Mouse (Mus musculus) kidney, postnatal 25 days (tissue): ENCODE data around the gene Zdhhc19.
A peak's percentile ranks its signal among the peaks of the same experiment; 100 is the strongest.

Experiments
- DNase-seq, 2 experiments: peaks; one replicate each; pipeline ENCODE4 v3.0.0; 2021; ENCODE audit warnings: mixed read lengths in 2 of 2

Zdhhc19 gene

DNA sequence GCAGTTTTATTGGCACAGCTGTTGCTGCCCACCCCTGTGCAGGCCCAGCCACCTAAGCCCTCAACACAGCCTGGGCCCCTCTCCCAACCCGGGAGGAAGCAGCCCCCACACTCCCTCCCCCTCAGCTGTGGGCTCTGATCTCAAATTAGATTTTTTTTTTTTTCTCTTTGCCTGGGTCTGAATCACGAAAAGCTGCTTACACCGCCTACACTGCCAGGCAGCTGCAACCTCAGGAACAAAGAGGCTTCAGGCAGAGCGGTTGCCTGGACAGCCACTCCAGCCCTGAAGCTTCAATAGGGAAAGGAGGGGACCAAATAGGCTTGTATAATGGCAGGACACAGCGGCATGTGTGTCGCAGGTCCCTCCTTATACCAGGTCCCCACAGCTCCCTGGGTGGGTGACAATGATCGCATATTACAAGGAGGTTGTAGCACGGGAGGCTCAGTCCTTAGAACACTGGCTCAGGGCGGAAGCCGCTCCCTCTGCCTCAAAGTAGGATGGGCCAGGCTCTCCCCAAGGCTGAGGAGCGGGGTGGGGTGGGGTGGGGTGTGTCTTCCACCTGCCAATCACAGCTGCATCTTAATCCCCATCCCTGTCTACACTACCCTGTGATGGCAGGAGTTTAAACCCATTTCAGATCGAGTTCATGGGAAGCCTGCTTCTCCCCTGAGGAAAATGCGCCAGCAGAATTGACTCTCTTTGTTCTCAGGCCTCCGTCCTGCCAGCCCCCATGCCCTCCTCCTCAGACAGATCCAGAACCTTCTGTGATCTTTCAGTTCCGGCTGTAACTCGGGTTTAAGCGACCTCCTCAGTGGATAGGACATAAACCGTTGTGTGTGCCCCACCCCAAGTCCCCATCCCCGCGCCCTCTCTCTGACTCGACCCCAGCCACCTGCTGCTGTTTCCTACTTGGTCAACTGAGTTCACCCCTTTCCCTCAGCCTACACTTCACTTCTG, 20.2 kb downstream of the Zdhhc19 start:
- no peak for DNase-seq

- DNase-seq = no peak
Observed at GRCm38 (mm10) chr16:32517785-32518481, 21.9 kb downstream of the Zdhhc19 start.

DNA sequence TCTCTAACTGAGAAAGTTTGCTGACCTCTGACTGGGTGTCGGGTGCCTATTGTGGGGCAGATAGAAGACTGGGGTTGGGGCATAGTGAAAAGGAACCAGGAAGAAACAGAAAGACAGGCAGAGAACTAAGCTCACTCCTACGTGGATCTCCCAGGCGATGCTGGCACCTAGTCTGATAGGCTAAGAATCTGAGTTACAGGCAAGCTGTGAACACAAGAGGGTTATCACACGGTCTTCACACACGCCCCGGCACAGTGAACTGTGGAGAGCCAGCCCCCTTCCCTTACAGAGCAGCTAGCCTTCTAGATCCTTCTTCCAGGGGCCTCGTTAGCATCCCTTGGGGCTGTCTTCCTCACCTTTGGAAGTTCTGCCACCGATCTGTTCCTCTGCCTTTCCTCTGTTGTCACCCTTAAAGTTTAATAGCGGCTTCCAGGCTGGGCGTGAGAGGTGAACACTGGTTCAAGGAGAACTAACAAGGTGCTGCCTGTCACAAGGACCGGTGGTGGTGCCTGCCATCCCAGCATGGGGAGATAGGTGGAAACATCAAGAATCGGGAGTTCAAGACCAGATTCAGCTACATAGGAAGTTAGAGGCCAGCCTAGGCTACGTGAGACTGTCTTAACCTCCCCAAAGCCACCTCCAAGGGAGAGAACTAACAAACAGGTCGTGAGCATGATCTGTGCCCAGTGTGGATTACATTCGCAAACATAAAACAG, 23.7 kb downstream of the Zdhhc19 start:
- no peak for DNase-seq

GRCm38 (mm10) chr16:32520372-32520748, 24.3 kb downstream of the Zdhhc19 start:
- DNase-seq = no peak

DNA sequence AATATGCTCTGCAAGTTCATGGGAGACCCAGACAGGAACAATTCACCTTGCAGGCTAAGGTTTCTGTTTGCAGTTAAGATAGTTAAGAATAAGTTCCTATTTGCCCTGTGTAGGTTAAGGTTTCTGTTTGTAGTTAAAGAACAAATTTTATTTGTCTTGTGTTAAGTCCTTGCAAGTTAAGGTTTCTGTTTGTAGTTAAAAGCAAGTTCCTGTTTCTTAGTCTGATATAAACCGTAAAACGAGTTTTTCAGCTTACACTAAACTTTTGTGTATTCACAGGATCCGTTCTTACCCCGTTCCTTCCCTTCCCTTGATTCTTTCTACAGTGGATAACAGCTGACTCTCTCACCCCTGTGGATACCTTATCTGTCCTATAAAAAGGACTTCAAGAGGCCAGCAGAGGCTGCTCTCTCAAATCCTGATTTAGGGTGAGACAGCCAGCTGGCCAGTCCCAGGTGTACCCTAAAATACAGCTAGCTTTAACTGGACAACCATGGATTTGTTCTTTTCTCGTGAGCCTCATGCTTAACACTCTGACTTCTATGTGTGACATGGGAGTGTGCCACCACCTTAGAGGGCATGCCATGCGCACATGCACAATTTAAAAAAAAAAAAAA, 26.6 kb downstream of the Zdhhc19 start:
- no peak for DNase-seq

GRCm38 (mm10) chr16:32523462-32524243, 27.6 kb downstream of the Zdhhc19 start:
- DNase-seq = peak; percentile 68 to 79

DNA sequence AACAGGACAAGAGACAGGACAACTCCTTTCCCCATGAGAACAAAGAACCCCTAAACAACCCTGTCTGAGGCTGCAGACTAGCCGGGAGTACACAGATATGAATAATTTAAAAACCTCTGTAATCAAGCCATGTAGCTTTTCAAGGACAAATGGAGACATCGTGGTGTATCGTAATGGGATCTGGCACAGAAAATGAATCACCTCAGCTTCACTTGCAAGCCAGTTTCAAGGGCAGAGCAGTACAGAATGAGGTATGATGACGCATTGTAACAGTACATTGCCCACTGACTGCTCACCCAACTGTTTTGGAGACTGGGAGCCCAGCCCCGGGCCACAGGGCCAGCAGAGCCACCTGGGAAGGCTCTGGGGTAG, 28.2 kb downstream of the Zdhhc19 start:
- no peak for DNase-seq

- no peak for DNase-seq
Observed at GRCm38 (mm10) chr16:32526906-32527305, 30.8 kb downstream of the Zdhhc19 start.

- DNase-seq = no peak
Observed at GRCm38 (mm10) chr16:32532878-32533826, 37.1 kb downstream of the Zdhhc19 start.

DNA sequence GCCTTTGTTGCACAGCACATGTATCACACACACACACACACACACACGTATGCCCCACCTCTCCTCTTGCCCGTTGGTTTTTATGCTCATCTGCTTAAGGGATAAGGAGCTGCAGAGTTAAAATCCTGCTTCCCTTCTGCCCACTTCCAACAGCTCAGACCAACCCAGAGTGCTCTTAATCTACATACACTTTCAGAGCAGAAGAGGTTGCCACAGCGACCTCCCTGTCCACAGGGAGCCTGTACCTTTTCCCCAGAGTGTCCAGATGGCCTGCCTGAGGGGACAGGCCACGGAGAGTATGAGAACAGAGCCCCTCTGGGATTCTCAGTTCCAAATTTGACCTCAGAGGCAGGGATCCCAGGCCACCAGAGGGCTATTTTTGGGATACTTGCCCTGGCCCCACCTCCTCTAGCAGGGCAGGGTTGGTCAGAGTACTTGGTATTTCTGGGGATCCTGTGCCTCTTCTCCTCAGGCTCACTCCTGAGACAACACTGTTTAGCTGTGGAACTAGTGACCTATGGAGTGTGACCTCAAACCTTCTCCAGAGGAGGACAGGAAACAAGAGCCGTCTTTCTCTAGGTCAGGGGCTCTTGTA, 39.2 kb downstream of the Zdhhc19 start:
- no peak for DNase-seq

DNA sequence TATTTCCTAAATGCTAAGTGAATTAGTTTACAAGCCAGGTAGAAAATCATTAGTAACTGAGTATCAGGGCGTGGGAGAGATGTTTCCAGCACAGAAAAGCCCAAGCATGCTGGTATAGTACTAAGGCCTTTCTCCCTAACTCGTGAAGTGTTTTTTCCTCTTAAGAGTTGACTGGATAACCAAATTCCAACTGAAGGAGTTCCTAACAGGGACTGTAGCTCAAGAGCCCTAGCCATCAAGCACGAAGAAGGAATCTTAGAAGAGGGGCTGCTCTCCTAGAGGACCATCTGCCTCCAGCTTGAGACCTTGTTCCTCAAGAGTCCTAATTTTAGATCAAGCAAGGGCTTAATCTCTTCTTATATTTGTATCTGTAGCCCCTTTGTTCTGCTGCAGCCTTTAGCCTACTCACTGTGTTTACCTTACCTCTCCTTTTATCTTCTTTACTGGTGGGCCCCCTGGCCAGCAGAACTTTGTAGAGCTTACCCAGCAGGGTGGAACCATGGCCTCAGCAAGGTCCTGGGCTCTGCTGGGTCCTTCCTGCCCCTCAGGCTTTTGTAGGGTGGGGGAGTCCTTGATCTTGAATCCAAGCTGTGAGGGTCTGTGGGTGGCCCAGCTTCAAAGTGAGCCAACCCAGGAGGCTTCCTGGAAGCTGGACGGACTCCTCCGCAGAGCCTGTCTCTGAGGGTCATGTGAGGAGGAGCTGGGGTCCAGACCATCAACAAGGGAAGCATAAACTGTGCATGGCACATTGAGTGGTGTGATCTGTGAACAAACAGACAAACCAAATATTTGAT, 42.0 kb downstream of the Zdhhc19 start:
- no peak for DNase-seq

DNA sequence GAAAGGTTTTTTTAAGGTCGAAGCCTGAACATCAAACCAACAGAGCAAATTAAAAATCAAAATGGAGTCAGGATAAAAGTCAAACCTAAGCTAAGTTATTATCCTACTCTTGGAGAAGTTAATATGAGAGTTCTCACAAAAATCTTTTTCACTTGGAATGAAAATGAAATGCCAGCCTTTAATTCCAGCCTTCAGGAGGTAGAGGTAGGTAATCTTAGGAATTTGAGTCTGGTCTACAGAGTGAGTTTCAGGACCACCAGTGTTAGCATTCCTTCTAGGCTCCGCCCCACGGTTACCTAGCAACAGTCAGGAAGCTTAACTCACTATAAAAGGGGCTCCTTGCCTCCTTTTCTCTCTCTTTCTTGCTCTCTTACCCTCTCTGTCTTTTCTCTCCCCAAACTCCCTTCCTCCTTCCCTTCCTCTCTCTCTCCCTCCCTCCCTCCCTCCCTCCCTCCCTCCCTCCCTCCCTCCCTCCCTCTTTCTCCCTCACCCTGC, 42.7 kb downstream of the Zdhhc19 start:
- DNase-seq = no peak

GRCm38 (mm10) chr16:32541338-32542179, 45.5 kb downstream of the Zdhhc19 start:
- DNase-seq = no peak

DNA sequence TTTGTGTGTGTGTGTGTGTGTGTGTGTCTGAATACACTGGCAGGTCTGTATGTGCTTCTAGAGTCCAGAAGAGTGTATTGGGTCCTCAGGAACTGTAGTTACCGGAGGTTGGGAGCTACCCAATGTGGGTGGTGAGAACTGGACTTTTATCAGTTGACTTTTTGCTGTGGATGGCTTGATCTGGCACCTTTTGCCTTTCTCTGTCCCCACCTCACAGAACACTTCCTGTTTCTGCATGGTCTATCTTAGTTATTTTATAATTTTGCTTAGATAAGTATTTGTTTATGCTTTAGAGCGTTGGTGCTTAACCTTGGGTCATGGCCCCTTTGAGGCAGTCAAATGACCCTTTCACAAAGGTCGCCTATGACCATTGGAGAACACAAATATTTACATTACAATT, 47.4 kb downstream of the Zdhhc19 start:
- no peak for DNase-seq

GRCm38 (mm10) chr16:32547156-32548068, 51.3 kb downstream of the Zdhhc19 start:
- no peak for DNase-seq

GRCm38 (mm10) chr16:32550084-32550483, 54.0 kb downstream of the Zdhhc19 start:
- no peak for DNase-seq

GRCm38 (mm10) chr16:32550487-32550886, 54.4 kb downstream of the Zdhhc19 start:
- no peak for DNase-seq
